Mouse (Mus musculus) neural tube, embryonic 10.5 days (tissue): Measurements from ENCODE around the gene Setd4.
A peak's percentile ranks its signal among the peaks of the same experiment; 100 is the strongest.

Experiments used
- DNase-seq: peaks from one replicate; pipeline ENCODE4 v3.0.0-alpha.2; 2017; ENCODE audit warnings: low spot score; ENCODE audit errors: extremely low spot score

Setd4 gene

GRCm38 (mm10) chr16:93546354-93546965 is 57.4 kb downstream of the Setd4 start:
- DNase-seq: no peak

GRCm38 (mm10) chr16:93544931-93545330 is 58.9 kb downstream of the Setd4 start:
- DNase-seq: no peak

GRCm38 (mm10) chr16:93543704-93544103 is 60.2 kb downstream of the Setd4 start:
- peak; percentile 60 for DNase-seq

- no peak for DNase-seq
These were observed 64.0 kb downstream of the Setd4 start for GRCm38 (mm10) chr16:93539891-93540290.

- no peak for DNase-seq
These were observed 68.6 kb downstream of the Setd4 start for GRCm38 (mm10) chr16:93535151-93535853.
